Mouse (Mus musculus) intestine, postnatal 0 days (tissue): ENCODE measurements around the gene Olah. TPM values are rescaled to one million over a fixed set of nuclear protein-coding genes. Genes with fewer than 3 reads are reported as not detected.

ENCODE experiments used
- ATAC-seq: fragments of 200-750 bp; cut with Nextera tagmentation; 2 replicates; pipeline ENCODE4 v1.8.0; 2017; ENCODE audit warnings: mild to moderate bottlenecking, moderate TSS enrichment, moderate library complexity
- H3K27ac ChIP-seq: fragments of 300-500 bp; sonication (generic); 2 replicates; pipeline ENCODE4 v1.5.1; 2014; ENCODE audit warnings: mild to moderate bottlenecking, low read depth, low read length, moderate library complexity
- H3K27me3 ChIP-seq: fragments of 300-500 bp; sonication (generic); replicated peaks from 2 replicates; pipeline ENCODE4 v1.6.1; 2014; ENCODE audit warnings: low read length, mixed read lengths; ENCODE audit not compliant: control insufficient read depth, insufficient read depth
- H3K36me3 ChIP-seq: fragments of 300-500 bp; sonication (generic); 2 replicates; pipeline ENCODE4 v1.6.1; 2014; ENCODE audit warnings: mild to moderate bottlenecking, moderate library complexity; ENCODE audit not compliant: control insufficient read depth, insufficient read depth
- H3K4me1 ChIP-seq: fragments of 300-500 bp; sonication (generic); replicated peaks from 2 replicates; pipeline ENCODE4 v1.6.1; 2014; ENCODE audit warnings: antibody characterized with exemption, low read length, mixed read lengths; ENCODE audit not compliant: control insufficient read depth, insufficient read depth
- H3K4me2 ChIP-seq: fragments of 300-500 bp; sonication (generic); replicated peaks from 2 replicates; pipeline ENCODE4 v1.6.1; 2014; ENCODE audit warnings: low read depth, mild to moderate bottlenecking, moderate library complexity
- H3K4me3 ChIP-seq: fragments of 300-500 bp; sonication (generic); 2 replicates; pipeline ENCODE4 v1.5.1; 2014; ENCODE audit warnings: low read depth, low read length
- H3K9ac ChIP-seq: fragments of 300-500 bp; sonication (generic); 2 replicates; pipeline ENCODE4 v1.6.1; 2014; ENCODE audit warnings: mild to moderate bottlenecking, low read depth, low read length
- H3K9me3 ChIP-seq: fragments of 300-500 bp; sonication (generic); 2 replicates; pipeline ENCODE4 v1.6.1; 2016; ENCODE audit warnings: mixed run types; ENCODE audit not compliant: control insufficient read depth
- CTCF ChIP-seq: sonication (generic); IDR thresholded peaks from 2 replicates; pipeline ENCODE4 v1.5.1; 2016; ENCODE audit warnings: low read depth, mild to moderate bottlenecking, control low read depth, antibody characterized with exemption, moderate library complexity
- WGBS: fragments of 180-500 bp; shearing (Covaris S2); extraction: QIAGEN DNeasy Blood & Tissue Kit; methylation state at CpG from one replicate; pipeline ENCODE4 v1.1.7; 2014; 5-methylcytosine and 5-hydroxymethylcytosine counted together
- polyA plus RNA-seq: library from polyadenylated mRNA; unstranded; fragments of >200 nt; fragmentation: Nextera tagmentation; extraction: Ambion mirVana; gene quantifications from 2 replicates; pipeline ENCODE4 v1.2.1, GENCODE M21; 2015

Gene Olah
- polyA plus RNA-seq, 1 experiment from 2014 or later, result 3.1 TPM

DNA sequence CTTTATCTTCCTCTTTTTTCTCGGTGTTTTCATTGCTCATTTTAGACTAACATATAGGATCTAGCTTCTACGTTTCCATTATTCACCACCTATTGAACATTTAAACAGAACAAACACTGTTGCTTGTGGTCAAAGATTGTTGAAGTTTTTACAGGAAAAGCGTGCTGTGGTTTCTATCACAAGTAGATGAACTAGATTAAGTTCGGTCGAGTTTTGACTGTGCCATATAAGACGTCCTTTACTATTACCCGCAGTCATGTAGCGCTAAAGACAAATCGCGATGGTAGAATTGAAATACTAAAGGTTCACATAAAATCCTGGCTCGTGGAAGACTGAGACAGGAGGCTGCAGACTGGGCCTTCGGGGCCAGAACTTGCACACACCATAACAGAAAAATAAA is 63.2 kb downstream of the Olah start:
- H3K4me3 ChIP-seq, result no peak overlapping the region
- H3K4me1 ChIP-seq, result peaks cover 3% of the 10 kb centered on the region; the same call in 1 of the 2 replicates
- H3K9ac ChIP-seq, result no peak overlapping the region
- H3K27me3 ChIP-seq, result no peaks in the 10 kb centered on the region
- ATAC-seq, result no peak
- no peaks in the 10 kb centered on the region for H3K9me3 ChIP-seq
- peaks cover 7% of the 10 kb centered on the region for H3K36me3 ChIP-seq
- no peak overlapping the region for H3K27ac ChIP-seq
- TF ChIP-seq CTCF, result no peak
- WGBS, result 91% methylated on average over 12 of the region's 12 CpGs
- H3K4me2 ChIP-seq, result no peak overlapping the region

DNA sequence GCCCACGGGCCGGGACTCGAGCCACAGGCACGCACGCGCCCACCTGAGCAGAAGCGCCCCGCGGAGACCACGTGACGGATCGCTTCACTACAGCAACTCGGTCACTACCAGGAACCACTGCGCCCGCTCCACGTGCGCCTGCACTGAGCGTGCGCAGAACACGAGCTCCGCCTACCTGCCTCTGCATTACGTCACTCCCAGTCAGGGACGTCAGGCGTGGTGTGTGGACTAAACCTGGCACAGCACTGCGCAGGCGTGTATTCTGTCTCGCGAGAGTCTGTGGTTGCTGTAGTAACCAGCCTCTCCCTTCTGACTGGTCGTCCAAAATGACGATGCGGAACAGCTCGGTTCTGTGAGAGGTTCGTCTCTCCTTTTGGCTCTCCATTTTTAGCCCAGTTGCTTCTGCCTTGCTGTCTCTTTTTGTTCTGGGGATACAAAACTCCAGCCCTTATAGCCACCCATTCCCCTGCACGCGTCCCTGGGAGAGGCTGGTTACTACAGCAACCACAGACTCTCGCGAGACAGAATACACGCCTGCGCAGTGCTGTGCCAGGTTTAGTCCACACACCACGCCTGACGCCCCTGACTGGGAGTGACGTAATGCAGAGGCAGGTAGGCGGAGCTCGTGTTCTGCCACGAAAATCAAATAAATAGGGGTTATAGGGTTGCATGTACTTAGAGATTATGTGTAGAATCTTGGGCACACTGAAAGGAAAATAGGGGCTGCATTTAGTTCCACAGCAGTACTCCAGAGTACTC is 64.3 kb downstream of the Olah start, which contains the start of gene Rpp38:
Gene Rpp38 (minus strand): TSS at position 160 of the 759 bp plus-strand sequence.
- peaks cover 3% of the 10 kb centered on the region; the same call in 1 of the 2 replicates for H3K4me1 ChIP-seq
- WGBS, result under 1% methylated on average over 45 of the region's 45 CpGs
- H3K27ac ChIP-seq, result peak within 1 kb of the TSS; percentile 84
- peak within 1 kb of the TSS; percentile 77 for H3K9ac ChIP-seq
- H3K27me3 ChIP-seq, result no peaks in the 10 kb centered on the region
- peak within 1 kb of the TSS; percentile 84 for H3K4me2 ChIP-seq
- ATAC-seq, result peak; percentile 97
- H3K9me3 ChIP-seq, result no peaks in the 10 kb centered on the region
- H3K4me3 ChIP-seq, result peak within 1 kb of the TSS; percentile 76
- no peak for TF ChIP-seq CTCF
- H3K36me3 ChIP-seq, result peaks cover 11% of the 10 kb centered on the region

DNA sequence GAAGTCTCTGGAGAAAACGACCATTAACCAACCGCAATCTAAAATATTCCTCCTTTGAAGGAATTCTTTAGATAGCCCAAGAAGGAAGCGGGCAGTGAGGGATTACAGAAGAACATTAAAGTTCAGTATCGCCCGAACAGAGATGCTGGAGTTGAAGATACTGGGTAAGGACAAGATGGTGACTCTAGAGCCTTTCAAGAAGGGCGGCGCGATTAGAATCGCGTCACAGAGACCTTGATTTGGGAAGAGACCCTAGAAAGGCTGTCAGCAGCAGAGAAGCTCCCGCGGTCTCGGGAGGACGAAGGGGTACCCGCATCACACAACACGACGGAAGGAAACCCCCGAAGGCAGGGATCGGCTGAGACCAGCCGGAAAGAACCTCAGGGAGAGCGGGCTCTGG is 65.0 kb downstream of the Olah start:
- TF ChIP-seq CTCF, result no peak
- H3K27me3 ChIP-seq, result no peaks in the 10 kb centered on the region
- peak overlapping the region; percentile 84 for H3K27ac ChIP-seq
- peak; percentile 1 for ATAC-seq
- peak overlapping the region; percentile 77 for H3K9ac ChIP-seq
- peaks cover 3% of the 10 kb centered on the region; the same call in 1 of the 2 replicates for H3K4me1 ChIP-seq
- H3K4me2 ChIP-seq, result peak overlapping the region; percentile 84
- under 1% methylated on average over 21 of the region's 21 CpGs for WGBS
- H3K9me3 ChIP-seq, result no peaks in the 10 kb centered on the region
- peaks cover 11% of the 10 kb centered on the region for H3K36me3 ChIP-seq
- H3K4me3 ChIP-seq, result peak overlapping the region; percentile 76

- no peak for ATAC-seq
- Histone ChIP-seq H3K9me3 (no peaks in the 10 kb centered on the region), H3K4me1 (peaks cover 3% of the 10 kb centered on the region; the same call in 1 of the 2 replicates), H3K36me3 (peaks cover 15% of the 10 kb centered on the region), H3K27me3 (no peaks in the 10 kb centered on the region), H3K27ac (no peak overlapping the region), H3K4me2 (peak overlapping the region; percentile 84), H3K9ac (peak overlapping the region; percentile 22; the same call in 1 of the 2 replicates), H3K4me3 (peak overlapping the region; percentile 76; the same call in 1 of the 2 replicates)
- no peak for TF ChIP-seq CTCF
- WGBS, result 55% methylated on average over 5 of the region's 5 CpGs
Observed at GRCm38 (mm10) chr2:3331071-3331703, 65.8 kb downstream of the Olah start.

DNA sequence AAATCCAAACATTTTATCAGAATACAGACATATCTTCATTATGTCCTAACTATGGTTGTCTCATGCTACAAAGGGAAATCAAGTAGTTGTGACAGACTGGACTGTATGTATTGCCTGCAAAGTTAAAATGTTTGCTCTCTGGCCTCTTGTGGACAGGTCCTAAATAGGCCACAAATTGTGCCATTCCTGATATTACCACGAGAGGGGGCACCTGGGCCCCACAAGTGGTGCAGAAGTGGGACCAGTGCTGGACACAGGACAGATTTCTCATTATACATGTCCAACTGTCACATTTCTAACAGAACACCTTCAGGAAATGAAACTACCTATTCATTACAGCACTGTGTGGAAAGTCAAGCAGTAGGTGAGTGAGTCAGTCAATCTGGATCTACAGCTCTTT is 69.7 kb downstream of the Olah start:
- no peak for ATAC-seq
- no peak overlapping the region for H3K4me3 ChIP-seq
- H3K9ac ChIP-seq, result no peak overlapping the region
- H3K36me3 ChIP-seq, result peaks cover 43% of the 10 kb centered on the region
- no peaks in the 10 kb centered on the region for H3K27me3 ChIP-seq
- WGBS, result 22% methylated on average over 1 of the region's 1 CpGs
- no peak overlapping the region for H3K4me2 ChIP-seq
- TF ChIP-seq CTCF, result peak; percentile 75
- no peak overlapping the region for H3K27ac ChIP-seq
- H3K9me3 ChIP-seq, result no peaks in the 10 kb centered on the region
- H3K4me1 ChIP-seq, result peaks cover 3% of the 10 kb centered on the region; the same call in 1 of the 2 replicates

DNA sequence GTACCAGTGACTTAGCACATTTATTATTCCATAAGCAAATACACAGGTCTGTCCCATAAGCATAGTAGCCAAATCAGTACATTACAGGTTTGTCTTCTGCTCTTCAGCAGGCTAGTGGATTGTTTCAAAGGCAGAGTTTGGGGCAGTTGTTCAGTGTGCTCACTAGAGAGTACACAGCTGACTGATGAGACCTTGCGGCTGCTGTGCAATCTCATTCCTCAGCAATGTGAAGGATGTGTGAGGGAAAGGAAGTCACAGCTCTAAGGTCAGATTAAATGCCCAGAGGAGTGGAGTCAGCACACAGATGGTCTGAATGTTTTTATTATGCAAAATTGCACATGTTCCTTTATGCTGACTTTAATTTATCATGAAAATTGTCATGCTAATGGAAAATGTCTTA is 70.5 kb downstream of the Olah start:
- Histone ChIP-seq H3K36me3 (peaks cover 43% of the 10 kb centered on the region), H3K27me3 (no peaks in the 10 kb centered on the region)

More for the DNA sequence above, 70.5 kb downstream of the Olah start:
- no peak for TF ChIP-seq CTCF
- no peak overlapping the region for H3K9ac ChIP-seq
- no peak overlapping the region for H3K4me2 ChIP-seq
- H3K4me1 ChIP-seq, result peaks cover under 1% of the 10 kb centered on the region; the same call in 1 of the 2 replicates
- WGBS, result 77% methylated on average over 1 of the region's 1 CpGs
- no peak overlapping the region for H3K27ac ChIP-seq
- no peak overlapping the region for H3K4me3 ChIP-seq
- no peak for ATAC-seq
- no peaks in the 10 kb centered on the region for H3K9me3 ChIP-seq
